Mouse (Mus musculus) left cerebral cortex, adult 11 months (tissue): ENCODE measurements around the gene Gab2.
A peak's percentile ranks its signal among the peaks of the same experiment; 100 is the strongest.

Experiments
- DNase-seq: peaks from one replicate; pipeline ENCODE4 v3.0.0; 2022; ENCODE audit warnings: low spot score

The Gab2 gene

GRCm38 (mm10) chr7:97317706-97318105 is 236.3 kb downstream of the Gab2 start:
- no peak for DNase-seq

DNA sequence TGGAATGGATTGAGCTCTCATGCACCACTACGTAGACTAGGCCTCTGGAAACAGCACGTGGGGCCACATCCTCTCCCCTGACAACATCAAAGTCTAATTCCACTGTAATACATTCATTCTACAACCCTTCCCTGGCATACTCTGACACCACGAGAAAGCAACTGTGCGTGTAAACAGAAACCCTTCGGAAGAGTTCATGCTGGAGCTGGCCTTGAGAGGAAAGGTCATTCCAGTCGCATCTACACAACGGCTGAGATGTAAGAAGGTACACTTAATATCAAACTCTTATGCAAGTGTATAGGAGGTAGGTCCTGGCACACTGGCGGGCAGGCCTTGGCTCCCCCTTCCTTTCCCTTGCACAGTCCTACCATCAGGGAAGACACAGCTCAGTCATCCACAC is 243.0 kb downstream of the Gab2 start:
- no peak for DNase-seq

DNA sequence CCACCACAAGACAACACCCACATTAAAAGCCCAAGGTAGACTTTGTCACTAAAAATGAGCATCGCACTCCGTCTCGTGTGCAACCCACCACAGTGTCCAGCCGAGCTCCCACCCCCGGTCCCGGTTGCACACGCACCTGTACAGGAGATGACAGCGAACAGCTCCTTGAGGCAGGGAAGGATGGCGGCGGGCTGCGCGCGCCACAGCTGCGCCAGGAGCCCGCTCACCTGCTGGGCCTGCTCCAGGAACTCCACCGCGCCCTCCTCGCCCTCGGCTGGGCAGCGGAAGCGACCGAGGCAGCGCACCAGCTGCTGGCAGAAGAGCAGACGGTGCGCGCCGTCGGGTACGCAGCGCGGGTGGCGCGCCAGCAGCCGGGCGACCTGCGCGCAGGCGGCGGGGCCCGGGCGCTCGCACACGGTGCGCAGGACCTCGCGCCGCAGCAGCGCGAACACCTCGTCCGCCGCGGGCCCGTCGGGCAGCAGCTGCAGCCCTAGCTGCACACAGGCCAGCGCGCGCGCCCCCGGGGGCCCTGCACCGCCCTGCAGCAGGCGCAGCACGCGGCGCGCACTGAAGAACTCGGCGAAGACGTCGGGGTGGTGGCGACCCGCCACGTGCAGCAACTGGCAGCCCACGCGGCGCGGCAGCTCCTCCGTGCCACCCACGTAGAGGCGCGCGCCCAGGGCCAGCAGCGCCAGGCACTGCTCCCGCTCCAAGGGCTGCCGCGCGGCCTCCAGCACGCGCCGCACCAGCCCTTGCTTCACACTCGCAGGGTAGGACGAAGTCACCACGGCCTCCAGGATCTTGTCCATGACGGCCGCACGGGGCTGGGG is 244.0 kb downstream of the Gab2 start:
- DNase-seq, result no peak

- DNase-seq, result no peak
Observed at GRCm38 (mm10) chr7:97327376-97327775, 246.0 kb downstream of the Gab2 start.

DNA sequence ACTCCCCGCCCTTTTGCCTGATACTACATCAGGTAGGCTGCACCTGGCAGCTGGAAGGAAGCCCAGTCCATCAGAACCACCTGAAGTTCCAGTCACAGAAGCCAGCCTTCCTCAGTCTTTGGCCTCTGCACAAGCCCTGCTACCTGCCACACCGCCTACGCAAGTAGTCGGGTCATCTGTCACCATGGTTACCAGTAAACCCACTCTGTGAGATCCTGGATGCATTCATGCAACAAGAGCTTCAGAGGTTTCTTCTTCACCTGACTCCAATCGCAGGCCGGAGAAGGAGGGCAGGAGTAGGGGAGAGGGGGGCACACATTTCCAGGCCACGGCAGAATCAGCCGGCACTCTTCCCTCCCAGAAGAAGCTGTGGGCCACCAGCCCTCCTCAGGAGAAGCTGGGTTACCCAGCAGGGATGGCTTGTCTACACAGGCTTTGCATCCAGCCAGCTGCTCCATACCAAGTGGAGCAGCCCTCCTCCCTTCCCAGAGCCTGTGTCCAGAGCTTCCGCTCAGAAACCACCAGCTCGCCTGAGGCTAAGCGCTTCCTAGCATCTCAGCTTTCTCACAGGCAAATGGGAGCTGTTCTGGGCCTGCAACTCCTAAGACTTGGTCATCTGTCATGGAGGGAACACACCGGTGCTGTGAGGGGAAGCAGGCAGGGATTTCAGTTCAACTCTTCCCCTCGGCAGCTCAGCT is 247.7 kb downstream of the Gab2 start:
- no peak for DNase-seq

DNA sequence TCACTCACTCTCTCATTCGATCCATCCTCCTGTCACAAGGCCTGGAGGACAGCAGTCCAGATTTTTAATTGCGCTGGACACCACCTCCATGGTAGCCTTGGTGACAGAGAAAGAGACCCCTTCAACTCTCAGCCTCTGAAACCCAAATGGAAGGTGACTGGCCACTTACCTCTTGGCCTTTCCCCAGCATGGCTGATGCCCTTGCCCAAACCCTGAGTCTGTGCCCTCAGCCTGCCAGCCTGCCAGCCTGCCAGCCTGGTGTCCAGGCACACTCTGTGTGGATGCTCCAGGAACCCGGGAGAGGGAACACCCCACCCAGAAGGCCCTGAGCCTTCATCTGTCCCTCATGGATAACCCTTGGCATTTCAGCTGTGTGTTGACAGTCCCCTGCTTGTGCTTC is 248.3 kb downstream of the Gab2 start:
- DNase-seq, result no peak

GRCm38 (mm10) chr7:97330931-97331645 is 249.7 kb downstream of the Gab2 start:
- DNase-seq, result no peak

- peak; percentile 92 for DNase-seq
Observed at GRCm38 (mm10) chr7:97331726-97332666, 250.6 kb downstream of the Gab2 start, which contains the start of the genes Usp35 and Kctd21. TSS of gene Usp35 (minus strand) at chr7:97332020. TSS of gene Kctd21 (plus strand) at chr7:97332327.

DNA sequence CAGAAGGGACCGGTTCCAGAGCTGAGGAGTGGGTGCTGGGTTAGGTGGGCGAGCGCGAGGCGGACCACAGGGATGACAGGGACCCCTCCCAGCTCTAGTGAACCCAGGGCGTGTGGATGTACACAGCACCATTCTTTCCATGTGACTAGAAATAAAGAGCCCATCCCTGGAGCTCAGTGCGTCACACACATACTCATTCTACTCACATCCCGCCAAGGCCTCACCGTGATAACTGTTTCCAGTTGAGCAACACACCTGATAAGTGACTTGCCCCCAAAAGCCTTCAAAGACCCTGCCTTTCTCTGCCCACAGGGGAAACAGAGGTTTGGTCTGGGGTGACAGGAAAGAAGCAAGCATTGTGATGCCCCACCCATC is 251.3 kb downstream of the Gab2 start:
- DNase-seq, result no peak

GRCm38 (mm10) chr7:97333113-97333898 is 251.9 kb downstream of the Gab2 start:
- DNase-seq, result no peak

- no peak for DNase-seq
Observed at GRCm38 (mm10) chr7:97334406-97334805, 253.0 kb downstream of the Gab2 start.

GRCm38 (mm10) chr7:97336678-97337077 is 255.3 kb downstream of the Gab2 start:
- no peak for DNase-seq

DNA sequence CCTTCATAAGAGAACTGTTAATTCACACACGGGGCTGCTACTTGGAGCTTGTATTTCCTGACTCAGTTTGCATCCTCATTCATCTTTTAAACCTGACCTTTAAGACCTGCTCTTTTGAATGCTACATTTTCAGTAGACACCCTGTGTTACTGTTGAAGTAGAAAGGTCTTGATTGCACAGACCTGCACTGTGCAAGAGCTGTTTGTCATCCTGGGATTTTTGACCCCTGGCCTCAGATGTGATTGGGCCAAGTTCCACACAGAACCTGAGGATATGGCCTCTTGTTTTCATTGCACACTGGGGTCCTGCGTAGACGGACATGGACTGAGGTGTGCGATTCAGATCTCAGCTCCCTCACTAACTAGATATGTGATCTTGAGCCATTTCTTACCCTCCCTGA is 257.2 kb downstream of the Gab2 start:
- DNase-seq, result no peak

DNA sequence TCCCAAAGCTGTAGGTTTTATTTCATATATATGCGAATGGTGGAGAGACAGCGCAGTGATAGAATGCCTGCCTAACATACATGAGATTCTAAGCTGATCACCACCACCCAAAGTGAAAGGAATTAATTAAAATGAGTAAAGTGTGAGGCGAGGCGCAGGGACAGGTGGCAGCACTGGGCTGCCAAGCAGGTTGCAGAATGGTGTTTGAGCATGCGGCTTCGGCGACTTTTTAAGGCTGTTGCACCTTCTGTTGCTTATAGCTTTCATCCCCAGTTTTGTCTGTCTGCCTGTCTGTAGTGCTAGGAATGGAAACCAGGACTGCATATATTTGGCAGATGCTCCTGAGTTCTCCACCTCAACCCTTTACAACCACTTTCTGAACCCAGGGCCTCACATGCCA is 258.2 kb downstream of the Gab2 start:
- DNase-seq, result no peak

- no peak for DNase-seq
Observed at GRCm38 (mm10) chr7:97340907-97341849, 259.8 kb downstream of the Gab2 start.

DNA sequence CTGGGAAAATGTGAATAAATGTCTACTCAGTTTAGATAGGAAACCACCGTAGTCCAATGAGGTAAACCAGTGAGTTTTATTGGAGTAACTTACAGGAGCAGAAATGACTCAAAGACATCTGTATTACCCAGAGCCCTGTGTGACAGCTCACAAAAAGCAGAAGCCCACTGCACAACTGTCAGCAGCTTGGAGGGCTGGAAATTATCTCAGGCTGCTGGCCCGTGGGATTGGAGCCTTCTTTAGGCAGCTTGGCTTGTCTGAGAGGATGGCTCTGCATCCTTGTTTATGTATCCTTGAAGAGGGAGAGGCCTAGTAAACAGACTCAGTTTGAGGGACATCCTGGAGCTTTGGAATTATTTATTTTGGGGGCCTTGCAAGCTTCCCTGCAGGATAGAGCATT is 261.6 kb downstream of the Gab2 start:
- DNase-seq, result no peak

GRCm38 (mm10) chr7:97344655-97345054 is 263.3 kb downstream of the Gab2 start:
- DNase-seq, result no peak

GRCm38 (mm10) chr7:97345229-97345871 is 264.0 kb downstream of the Gab2 start:
- DNase-seq, result no peak
